Mouse (Mus musculus) cerebellum, adult 2 months (tissue): Measurements from ENCODE around the gene Poc1a.

Experiments
- CTCF ChIP-seq: fragments of 200-500 bp; IDR thresholded peaks from 2 replicates; pipeline ENCODE4 v1.5.1; 2011; ENCODE audit warnings: low read depth, mild to moderate bottlenecking, control low read depth, low read length, moderate library complexity, borderline replicate concordance; ENCODE audit not compliant: insufficient read depth
- POLR2A ChIP-seq: fragments of 200-500 bp; IDR thresholded peaks from 2 replicates; pipeline ENCODE4 v1.6.1; 2011; ENCODE audit warnings: low read length, control low read depth, borderline replicate concordance; ENCODE audit not compliant: insufficient read depth

DNA sequence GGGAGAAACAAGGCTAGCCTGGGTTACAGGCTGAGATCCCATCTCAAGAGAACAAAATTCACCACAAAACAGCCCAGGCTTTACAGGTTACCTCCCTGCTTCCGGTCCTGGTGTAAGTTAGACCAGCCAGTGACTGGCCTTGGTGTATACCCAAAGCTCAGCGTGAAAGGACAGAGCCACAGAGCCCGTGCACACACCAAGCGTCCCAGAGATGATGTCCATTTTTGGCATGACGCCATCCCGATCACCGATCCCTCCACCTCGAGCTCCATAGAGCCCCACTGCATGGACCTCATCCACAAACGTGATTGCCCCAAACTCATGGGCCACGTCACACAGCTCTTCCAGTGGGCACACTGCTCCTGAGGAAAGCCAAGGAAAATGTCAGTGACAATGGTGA, 43.0 kb upstream of the Poc1a start:
- TF ChIP-seq POLR2A (no peak), CTCF (no peak)
